Mouse (Mus musculus): ENCODE data around the gene Rer1. TPM values are rescaled to one million over a fixed set of nuclear protein-coding genes. Genes with fewer than 3 reads are reported as not detected.

The Rer1 gene
- polyA plus RNA-seq, 1 experiment from 2014 or later = 149 TPM

- Histone ChIP-seq H3K4me2 (ENCODE audit: low read depth, severe bottlenecking) (no peak overlapping the region), H3K36me3 (ENCODE audit: control insufficient read depth, insufficient read depth, low read length) (no peaks in the 10 kb centered on the region)
- WGBS = 81% methylated on average over 4 of the region's 4 CpGs
Measured at GRCm38 (mm10) chr4:155098572-155098971, 12.4 kb upstream of the Rer1 start.

GRCm38 (mm10) chr4:155097452-155097851, 11.3 kb upstream of the Rer1 start:
- Histone ChIP-seq H3K36me3 (ENCODE audit: control insufficient read depth, insufficient read depth, low read length) (no peaks in the 10 kb centered on the region), H3K4me1 (ENCODE audit: control insufficient read depth, insufficient read depth, low read length) (peaks cover 10% of the 10 kb centered on the region; the same call in 1 of the 2 replicates), H3K9ac (ENCODE audit: low read length) (no peak overlapping the region), H3K27ac (replicated peaks; ENCODE audit: low read depth, low read length) (no peak overlapping the region), H3K9me3 (ENCODE audit: control insufficient read depth, low read length) (no peaks in the 10 kb centered on the region), H3K4me2 (ENCODE audit: low read depth, severe bottlenecking) (no peak overlapping the region), H3K4me3 (ENCODE audit: low read depth, low read length) (no peak overlapping the region), H3K27me3 (ENCODE audit: control insufficient read depth, insufficient read depth, low read length) (no peaks in the 10 kb centered on the region)
- no peak for ATAC-seq (ENCODE audit: insufficient number of reproducible peaks, low FRiP score, low TSS enrichment, low read depth)
- DNase-seq (ENCODE audit: low spot score) = no peak
- WGBS = 85% methylated on average over 6 of the region's 6 CpGs

More at GRCm38 (mm10) chr4:155098572-155098971, 12.4 kb upstream of the Rer1 start:
- H3K4me3 ChIP-seq (ENCODE audit: low read depth, low read length) = no peak overlapping the region
- peaks cover 10% of the 10 kb centered on the region; the same call in 1 of the 2 replicates for H3K4me1 ChIP-seq (ENCODE audit: control insufficient read depth, insufficient read depth, low read length)
- H3K9ac ChIP-seq (ENCODE audit: low read length) = no peak overlapping the region
- no peaks in the 10 kb centered on the region for H3K9me3 ChIP-seq (ENCODE audit: control insufficient read depth, low read length)
- H3K27ac ChIP-seq (replicated peaks; ENCODE audit: low read depth, low read length) = no peak overlapping the region
- no peaks in the 10 kb centered on the region for H3K27me3 ChIP-seq (ENCODE audit: control insufficient read depth, insufficient read depth, low read length)
- no peak for DNase-seq (ENCODE audit: low spot score)
- ATAC-seq (ENCODE audit: insufficient number of reproducible peaks, low FRiP score, low TSS enrichment, low read depth) = no peak

GRCm38 (mm10) chr4:155095967-155096366, 9.8 kb upstream of the Rer1 start:
- H3K9ac ChIP-seq (ENCODE audit: low read length) = no peak overlapping the region
- no peaks in the 10 kb centered on the region for H3K9me3 ChIP-seq (ENCODE audit: control insufficient read depth, low read length)
- 83% methylated on average over 8 of the region's 8 CpGs for WGBS
- no peaks in the 10 kb centered on the region for H3K36me3 ChIP-seq (ENCODE audit: control insufficient read depth, insufficient read depth, low read length)
- no peaks in the 10 kb centered on the region for H3K27me3 ChIP-seq (ENCODE audit: control insufficient read depth, insufficient read depth, low read length)
- DNase-seq (ENCODE audit: low spot score) (no peak), ATAC-seq (ENCODE audit: insufficient number of reproducible peaks, low FRiP score, low TSS enrichment, low read depth) (no peak)
- H3K4me2 ChIP-seq (ENCODE audit: low read depth, severe bottlenecking) = no peak overlapping the region
- no peak overlapping the region for H3K27ac ChIP-seq (replicated peaks; ENCODE audit: low read depth, low read length)
- no peak overlapping the region for H3K4me3 ChIP-seq (ENCODE audit: low read depth, low read length)
- peaks cover 10% of the 10 kb centered on the region; the same call in 1 of the 2 replicates for H3K4me1 ChIP-seq (ENCODE audit: control insufficient read depth, insufficient read depth, low read length)

- Histone ChIP-seq H3K9me3 (ENCODE audit: control insufficient read depth, low read length) (no peaks in the 10 kb centered on the region), H3K9ac (ENCODE audit: low read length) (no peak overlapping the region), H3K4me1 (ENCODE audit: control insufficient read depth, insufficient read depth, low read length) (peaks cover 6% of the 10 kb centered on the region; the same call in 1 of the 2 replicates), H3K4me2 (ENCODE audit: low read depth, severe bottlenecking) (no peak overlapping the region), H3K36me3 (ENCODE audit: control insufficient read depth, insufficient read depth, low read length) (no peaks in the 10 kb centered on the region), H3K4me3 (ENCODE audit: low read depth, low read length) (no peak overlapping the region), H3K27ac (replicated peaks; ENCODE audit: low read depth, low read length) (no peak overlapping the region), H3K27me3 (ENCODE audit: control insufficient read depth, insufficient read depth, low read length) (no peaks in the 10 kb centered on the region)
- DNase-seq (ENCODE audit: low spot score) = peak; percentile 90
- WGBS = 54% methylated on average over 8 of the region's 8 CpGs
- ATAC-seq (ENCODE audit: insufficient number of reproducible peaks, low FRiP score, low TSS enrichment, low read depth) = peak; percentile 72
Measured at GRCm38 (mm10) chr4:155095238-155095900, 9.2 kb upstream of the Rer1 start.

GRCm38 (mm10) chr4:155094565-155094964, 8.4 kb upstream of the Rer1 start:
- Histone ChIP-seq H3K4me3 (ENCODE audit: low read depth, low read length) (no peak overlapping the region), H3K36me3 (ENCODE audit: control insufficient read depth, insufficient read depth, low read length) (no peaks in the 10 kb centered on the region), H3K9me3 (ENCODE audit: control insufficient read depth, low read length) (no peaks in the 10 kb centered on the region), H3K27ac (replicated peaks; ENCODE audit: low read depth, low read length) (no peak overlapping the region), H3K9ac (ENCODE audit: low read length) (no peak overlapping the region), H3K27me3 (ENCODE audit: control insufficient read depth, insufficient read depth, low read length) (no peaks in the 10 kb centered on the region), H3K4me2 (ENCODE audit: low read depth, severe bottlenecking) (no peak overlapping the region), H3K4me1 (ENCODE audit: control insufficient read depth, insufficient read depth, low read length) (0 out of 2 replicates have a peak, but pooled peaks cover 2% of the 10 kb centered on the region)
- 68% methylated on average over 3 of the region's 3 CpGs for WGBS
- peak; percentile 75 for DNase-seq (ENCODE audit: low spot score)
- ATAC-seq (ENCODE audit: insufficient number of reproducible peaks, low FRiP score, low TSS enrichment, low read depth) = no peak

GRCm38 (mm10) chr4:155093431-155094149, 7.4 kb upstream of the Rer1 start:
- no peak for DNase-seq (ENCODE audit: low spot score)
- Histone ChIP-seq H3K36me3 (ENCODE audit: control insufficient read depth, insufficient read depth, low read length) (no peaks in the 10 kb centered on the region), H3K27ac (replicated peaks; ENCODE audit: low read depth, low read length) (no peak overlapping the region), H3K9ac (ENCODE audit: low read length) (no peak overlapping the region), H3K9me3 (ENCODE audit: control insufficient read depth, low read length) (no peaks in the 10 kb centered on the region), H3K4me1 (ENCODE audit: control insufficient read depth, insufficient read depth, low read length) (0 out of 2 replicates have a peak, but pooled peaks cover 2% of the 10 kb centered on the region), H3K27me3 (ENCODE audit: control insufficient read depth, insufficient read depth, low read length) (no peaks in the 10 kb centered on the region), H3K4me3 (ENCODE audit: low read depth, low read length) (no peak overlapping the region), H3K4me2 (ENCODE audit: low read depth, severe bottlenecking) (no peak overlapping the region)
- ATAC-seq (ENCODE audit: insufficient number of reproducible peaks, low FRiP score, low TSS enrichment, low read depth) = no peak
- WGBS = 79% methylated on average over 7 of the region's 7 CpGs

- Histone ChIP-seq H3K4me3 (ENCODE audit: low read depth, low read length) (no peak overlapping the region), H3K9me3 (ENCODE audit: control insufficient read depth, low read length) (no peaks in the 10 kb centered on the region), H3K4me2 (ENCODE audit: low read depth, severe bottlenecking) (no peak overlapping the region), H3K27me3 (ENCODE audit: control insufficient read depth, insufficient read depth, low read length) (no peaks in the 10 kb centered on the region), H3K36me3 (ENCODE audit: control insufficient read depth, insufficient read depth, low read length) (no peaks in the 10 kb centered on the region), H3K27ac (replicated peaks; ENCODE audit: low read depth, low read length) (no peak overlapping the region), H3K9ac (ENCODE audit: low read length) (no peak overlapping the region), H3K4me1 (ENCODE audit: control insufficient read depth, insufficient read depth, low read length) (0 out of 2 replicates have a peak, but pooled peaks cover 2% of the 10 kb centered on the region)
- no peak for ATAC-seq (ENCODE audit: insufficient number of reproducible peaks, low FRiP score, low TSS enrichment, low read depth)
- WGBS = 93% methylated on average over 19 of the region's 19 CpGs
- DNase-seq (ENCODE audit: low spot score) = no peak
Measured at GRCm38 (mm10) chr4:155092718-155093430, 6.7 kb upstream of the Rer1 start.

GRCm38 (mm10) chr4:155090688-155091449, 4.7 kb upstream of the Rer1 start:
- DNase-seq (ENCODE audit: low spot score) = no peak
- Histone ChIP-seq H3K27me3 (ENCODE audit: control insufficient read depth, insufficient read depth, low read length) (no peaks in the 10 kb centered on the region), H3K9me3 (ENCODE audit: control insufficient read depth, low read length) (no peaks in the 10 kb centered on the region), H3K4me3 (ENCODE audit: low read depth, low read length) (no peak overlapping the region), H3K4me1 (ENCODE audit: control insufficient read depth, insufficient read depth, low read length) (peaks cover 8% of the 10 kb centered on the region), H3K27ac (replicated peaks; ENCODE audit: low read depth, low read length) (no peak overlapping the region), H3K36me3 (ENCODE audit: control insufficient read depth, insufficient read depth, low read length) (no peaks in the 10 kb centered on the region), H3K9ac (ENCODE audit: low read length) (no peak overlapping the region), H3K4me2 (ENCODE audit: low read depth, severe bottlenecking) (no peak overlapping the region)
- 93% methylated on average over 13 of the region's 13 CpGs for WGBS
- ATAC-seq (ENCODE audit: insufficient number of reproducible peaks, low FRiP score, low TSS enrichment, low read depth) = no peak
